Mouse (Mus musculus) left cerebral cortex, postnatal 25 days (tissue): ENCODE results near the gene Senp1. TPM values are rescaled to one million over a fixed set of nuclear protein-coding genes. Genes with fewer than 3 reads are reported as not detected.

Source experiments
- DNase-seq, 2 experiments: peaks; one replicate each; pipeline ENCODE4 v3.0.0; 2022; ENCODE audit warnings: low spot score in 2 of 2, mixed read lengths in 1 of 2
- intact Hi-C: fragments of 180-260 bp; cut with DNase I; formaldehyde crosslinking; loops from one replicate; pipeline ENCODE4 v1.15.1; 2025
- total RNA-seq, 2 experiments: library from RNA; stranded (reverse); gene quantifications; 2 replicates each; pipeline ENCODE4 v1.2.3; 2021

Senp1 gene
- total RNA-seq, 2 experiments from 2014 or later: 9.6 to 12.5 TPM

- intact Hi-C loops: no loop called here
- no peak for DNase-seq
Measured at GRCm38 (mm10) chr15:98067492-98067891, 26.1 kb downstream of the Senp1 start.

- intact Hi-C loops: no loop called here
- no peak for DNase-seq
Measured at GRCm38 (mm10) chr15:98066602-98067001, 26.9 kb downstream of the Senp1 start.

GRCm38 (mm10) chr15:98065881-98066280, 27.7 kb downstream of the Senp1 start:
- intact Hi-C loops: no loop called here
- no peak for DNase-seq

GRCm38 (mm10) chr15:98055246-98055645, 38.3 kb downstream of the Senp1 start:
- intact Hi-C loops: no loop called here
- peak in 1 of 2 experiments; percentile 31 for DNase-seq

- no peak for DNase-seq
- intact Hi-C loops: loop anchor here (5.0 kb wide), 1 partner anchor 59 kb away; no protein-coding TSS in a partner anchor
Measured at GRCm38 (mm10) chr15:98051685-98052084, 41.9 kb downstream of the Senp1 start.

GRCm38 (mm10) chr15:98048918-98049700, 44.4 kb downstream of the Senp1 start:
- intact Hi-C loops: no loop called here
- DNase-seq: no peak

GRCm38 (mm10) chr15:98044387-98044786, 49.2 kb downstream of the Senp1 start:
- DNase-seq: no peak
- intact Hi-C loops: no loop called here

- intact Hi-C loops: no loop called here
- DNase-seq: peak in 1 of 2 experiments; percentile 63
Measured at GRCm38 (mm10) chr15:98043967-98044366, 49.6 kb downstream of the Senp1 start.

GRCm38 (mm10) chr15:98042508-98042907, 51.0 kb downstream of the Senp1 start:
- no peak for DNase-seq
- intact Hi-C loops: no loop called here

GRCm38 (mm10) chr15:98039682-98040081, 53.9 kb downstream of the Senp1 start:
- intact Hi-C loops: no loop called here
- DNase-seq: no peak

GRCm38 (mm10) chr15:98036578-98036977, 57.0 kb downstream of the Senp1 start:
- intact Hi-C loops: no loop called here
- no peak for DNase-seq

- intact Hi-C loops: no loop called here
- DNase-seq: no peak
Measured at GRCm38 (mm10) chr15:98035076-98035755, 58.3 kb downstream of the Senp1 start.

GRCm38 (mm10) chr15:98033233-98033748, 60.3 kb downstream of the Senp1 start:
- intact Hi-C loops: no loop called here
- DNase-seq: no peak

- no peak for DNase-seq
- intact Hi-C loops: no loop called here
Measured at GRCm38 (mm10) chr15:98029798-98030197, 63.7 kb downstream of the Senp1 start.

GRCm38 (mm10) chr15:98026967-98027904, 66.3 kb downstream of the Senp1 start:
- intact Hi-C loops: no loop called here
- DNase-seq: no peak

- DNase-seq: no peak
- intact Hi-C loops: no loop called here
Measured at GRCm38 (mm10) chr15:98025611-98026010, 67.9 kb downstream of the Senp1 start.

GRCm38 (mm10) chr15:98023137-98023536, 70.4 kb downstream of the Senp1 start:
- intact Hi-C loops: no loop called here
- no peak for DNase-seq

- DNase-seq: no peak
- intact Hi-C loops: no loop called here
Measured at GRCm38 (mm10) chr15:98021886-98022285, 71.7 kb downstream of the Senp1 start.

- DNase-seq: no peak
- intact Hi-C loops: no loop called here
Measured at GRCm38 (mm10) chr15:98019047-98019446, 74.5 kb downstream of the Senp1 start.

- no peak for DNase-seq
- intact Hi-C loops: no loop called here
Measured at GRCm38 (mm10) chr15:98017925-98018324, 75.6 kb downstream of the Senp1 start.
